Comparison of ENCODE assay signal across 19 mouse cellular contexts in genomic region chr6:17887765-17888164, GRCm38 (mm10).
"Had no signal": no experiment of that assay in that cellular context is flagged by ENCODE, and none has a peak within 500 bp of the region (broad histone marks: within the 10 kb centered on the region; RNA-seq: fewer than 3 reads in every experiment).

No protein-coding gene starts in this region.

- DNase-seq: kidney, adult 18-20 months; kidney, adult 9 months; kidney, postnatal 14 days; kidney, postnatal 4 days; left cerebral cortex, postnatal 4 days; liver, postnatal 0 days; thymus, postnatal 25 days had no signal

- ATAC-seq: hindbrain, postnatal 0 days; inflammation-experienced regulatory T-cells, adult 6 months; intestine, embryonic 16.5 days; liver, postnatal 0 days; midbrain, embryonic 15.5 days had no signal

- H3K27ac ChIP-seq: hindbrain, postnatal 0 days; limb, embryonic 12.5 days; limb, embryonic 15.5 days; liver, embryonic 14.5 days; midbrain, embryonic 12.5 days; midbrain, embryonic 15.5 days; neural tube, embryonic 12.5 days; neural tube, embryonic 15.5 days; stomach, postnatal 0 days had no signal

- H3K27me3 ChIP-seq: limb, embryonic 12.5 days; limb, embryonic 15.5 days; midbrain, embryonic 12.5 days; midbrain, embryonic 15.5 days; neural tube, embryonic 12.5 days; neural tube, embryonic 15.5 days had no signal

- H3K9ac ChIP-seq: limb, embryonic 12.5 days; limb, embryonic 15.5 days; liver, embryonic 14.5 days; liver, postnatal 0 days; midbrain, embryonic 12.5 days; midbrain, embryonic 15.5 days; neural tube, embryonic 12.5 days; neural tube, embryonic 15.5 days had no signal

- H3K4me1 ChIP-seq: limb, embryonic 12.5 days; limb, embryonic 15.5 days; midbrain, embryonic 12.5 days; midbrain, embryonic 15.5 days; neural tube, embryonic 12.5 days; neural tube, embryonic 15.5 days had no signal

- H3K4me2 ChIP-seq: limb, embryonic 12.5 days; limb, embryonic 15.5 days; liver, embryonic 11.5 days; midbrain, embryonic 12.5 days; midbrain, embryonic 15.5 days; neural tube, embryonic 12.5 days; neural tube, embryonic 15.5 days had no signal

- H3K9me3 ChIP-seq: limb, embryonic 12.5 days; limb, embryonic 15.5 days; midbrain, embryonic 12.5 days; midbrain, embryonic 15.5 days; neural tube, embryonic 12.5 days; neural tube, embryonic 15.5 days had no signal

- H3K4me3 ChIP-seq: limb, embryonic 12.5 days; limb, embryonic 15.5 days; midbrain, embryonic 12.5 days; midbrain, embryonic 15.5 days; neural tube, embryonic 12.5 days; neural tube, embryonic 15.5 days had no signal
